Mouse (Mus musculus) stomach, postnatal 0 days (tissue): ENCODE data around the gene Pkn3. TPM values are rescaled to one million over a fixed set of nuclear protein-coding genes. Genes with fewer than 3 reads are reported as not detected.

Experiments used
- ATAC-seq: fragments of 200-750 bp; cut with Nextera tagmentation; 2 replicates; pipeline ENCODE4 v1.8.0; 2017; ENCODE audit not compliant: low FRiP score, low TSS enrichment
- DNase-seq: peaks from one replicate; pipeline ENCODE4 v3.0.0-alpha.2; 2016; ENCODE audit warnings: low spot score
- H3K27ac ChIP-seq: fragments of 300-500 bp; sonication (generic); replicated peaks from 2 replicates; pipeline ENCODE4 v1.5.1; 2014; ENCODE audit warnings: mild to moderate bottlenecking, control low read depth
- H3K27me3 ChIP-seq: fragments of 300-500 bp; sonication (generic); 2 replicates; pipeline ENCODE4 v1.6.1; 2014; ENCODE audit warnings: low read length; ENCODE audit not compliant: control insufficient read depth, insufficient read depth
- H3K36me3 ChIP-seq: fragments of 300-500 bp; sonication (generic); 2 replicates; pipeline ENCODE4 v1.6.1; 2014; ENCODE audit warnings: low read length, mixed read lengths; ENCODE audit not compliant: control insufficient read depth, insufficient read depth
- H3K4me1 ChIP-seq: fragments of 300-500 bp; sonication (generic); replicated peaks from 2 replicates; pipeline ENCODE4 v1.6.1; 2014; ENCODE audit warnings: antibody characterized with exemption; ENCODE audit not compliant: control insufficient read depth, insufficient read depth
- H3K4me2 ChIP-seq: fragments of 300-500 bp; sonication (generic); replicated peaks from 2 replicates; pipeline ENCODE4 v1.6.1; 2014; ENCODE audit warnings: low read depth, mild to moderate bottlenecking, control low read depth, moderate library complexity
- H3K4me3 ChIP-seq: fragments of 300-500 bp; sonication (generic); 2 replicates; pipeline ENCODE4 v1.5.1; 2014; ENCODE audit warnings: low read depth, low read length, control low read depth
- H3K9ac ChIP-seq: fragments of 300-500 bp; sonication (generic); 2 replicates; pipeline ENCODE4 v1.6.1; 2014; ENCODE audit warnings: mild to moderate bottlenecking, low read length, control low read depth, mixed read lengths
- H3K9me3 ChIP-seq: fragments of 300-500 bp; sonication (generic); 2 replicates; pipeline ENCODE4 v1.6.1; 2016; ENCODE audit warnings: low read length; ENCODE audit not compliant: control insufficient read depth
- CTCF ChIP-seq: IDR thresholded peaks from 2 replicates; pipeline ENCODE4 v1.5.1; 2016; ENCODE audit warnings: antibody characterized with exemption, low read depth, mild to moderate bottlenecking, moderate library complexity
- EP300 ChIP-seq: optimal IDR thresholded peaks from 2 replicates; pipeline ENCODE3; 2016; ENCODE audit warnings: antibody characterized with exemption
- WGBS: fragments of 180-500 bp; shearing (Covaris S2); extraction: QIAGEN DNeasy Blood & Tissue Kit; methylation state at CpG from one replicate; pipeline ENCODE4 v1.1.7; 2014; 5-methylcytosine and 5-hydroxymethylcytosine counted together
- polyA plus RNA-seq: library from polyadenylated mRNA; unstranded; fragments of >200 nt; fragmentation: Nextera tagmentation; extraction: Ambion mirVana; gene quantifications from 2 replicates; pipeline ENCODE4 v1.2.1, GENCODE M21; 2015

Pkn3 gene
- polyA plus RNA-seq, 1 experiment from 2014 or later, result 3.1 TPM

- H3K4me1 ChIP-seq, result peaks cover 2% of the 10 kb centered on the region; the same call in 1 of the 2 replicates
- ATAC-seq (peak; percentile 93), DNase-seq (peak; percentile 97)
- H3K4me2 ChIP-seq, result peak overlapping the region; percentile 81
- H3K4me3 ChIP-seq, result peak overlapping the region; percentile 62
- H3K27me3 ChIP-seq, result no peaks in the 10 kb centered on the region
- TF ChIP-seq CTCF, result no peak; the same call in 1 of the 2 replicates
- peak overlapping the region; percentile 92 for H3K9ac ChIP-seq
- H3K36me3 ChIP-seq, result no peaks in the 10 kb centered on the region
- under 1% methylated on average over 47 of the region's 101 CpGs for WGBS
- peak overlapping the region; percentile 99 for H3K27ac ChIP-seq
- no peaks in the 10 kb centered on the region for H3K9me3 ChIP-seq
These were observed 11.2 kb upstream of the Pkn3 start for GRCm38 (mm10) chr2:30066046-30066901.

GRCm38 (mm10) chr2:30067031-30067888 is 10.2 kb upstream of the Pkn3 start:
- no peak for TF ChIP-seq EP300
- TF ChIP-seq CTCF, result 0 out of 2 replicates have a peak, but pooled peaks have one; percentile 3
- WGBS, result under 1% methylated on average over 58 of the region's 69 CpGs

GRCm38 (mm10) chr2:30067962-30068361 is 9.5 kb upstream of the Pkn3 start:
- ATAC-seq, result no peak
- H3K27me3 ChIP-seq, result no peaks in the 10 kb centered on the region

More at GRCm38 (mm10) chr2:30067031-30067888, 10.2 kb upstream of the Pkn3 start:
- Histone ChIP-seq H3K9ac (peak overlapping the region; percentile 92), H3K9me3 (no peaks in the 10 kb centered on the region), H3K36me3 (no peaks in the 10 kb centered on the region), H3K4me3 (peak overlapping the region; percentile 62), H3K4me2 (peak overlapping the region; percentile 81), H3K4me1 (peaks cover 2% of the 10 kb centered on the region; the same call in 1 of the 2 replicates), H3K27me3 (no peaks in the 10 kb centered on the region), H3K27ac (peak overlapping the region; percentile 99)
- peak; percentile 5; the same call in 1 of the 2 replicates for ATAC-seq
- DNase-seq, result peak; percentile 59

DNA sequence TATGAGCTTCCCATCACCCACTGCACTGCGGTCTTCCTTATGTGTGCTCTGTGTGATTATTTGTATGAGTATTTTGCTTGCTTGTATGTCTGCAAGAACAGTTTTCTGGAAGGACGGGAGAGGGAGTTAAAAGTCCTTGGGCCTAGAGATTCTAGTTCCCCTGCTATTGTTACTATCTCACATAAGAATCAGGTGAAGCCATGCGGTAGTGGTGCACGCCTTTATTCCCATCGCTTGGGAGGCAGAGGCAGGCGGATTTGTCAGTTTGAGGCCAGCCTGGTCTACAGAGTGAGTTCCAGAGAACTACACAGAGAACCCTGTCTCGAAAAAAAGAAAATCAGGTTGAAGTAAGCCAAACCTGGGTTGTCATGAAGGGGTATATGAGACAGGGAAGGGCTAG is 4.6 kb upstream of the Pkn3 start:
- DNase-seq, result no peak
- no peak for ATAC-seq
- H3K4me2 ChIP-seq, result no peak overlapping the region
- no peak overlapping the region for H3K27ac ChIP-seq
- TF ChIP-seq CTCF (no peak), EP300 (no peak)
- peaks cover 3% of the 10 kb centered on the region; the same call in 1 of the 2 replicates for H3K36me3 ChIP-seq
- H3K9me3 ChIP-seq, result no peaks in the 10 kb centered on the region
- H3K27me3 ChIP-seq, result no peaks in the 10 kb centered on the region
- 72% methylated on average over 7 of the region's 7 CpGs for WGBS
- H3K4me1 ChIP-seq, result no peaks in the 10 kb centered on the region
- H3K9ac ChIP-seq, result no peak overlapping the region
- no peak overlapping the region for H3K4me3 ChIP-seq

More at GRCm38 (mm10) chr2:30067962-30068361, 9.5 kb upstream of the Pkn3 start:
- peaks cover 2% of the 10 kb centered on the region; the same call in 1 of the 2 replicates for H3K4me1 ChIP-seq
- WGBS, result 15% methylated on average over 7 of the region's 7 CpGs
- no peaks in the 10 kb centered on the region for H3K36me3 ChIP-seq
- peak overlapping the region; percentile 62 for H3K4me3 ChIP-seq
- no peak for DNase-seq
- no peak for TF ChIP-seq CTCF
- TF ChIP-seq EP300, result no peak
- no peak overlapping the region for H3K9ac ChIP-seq
- peak overlapping the region; percentile 81 for H3K4me2 ChIP-seq
- no peaks in the 10 kb centered on the region for H3K9me3 ChIP-seq
- no peak overlapping the region for H3K27ac ChIP-seq

- no peaks in the 10 kb centered on the region for H3K27me3 ChIP-seq
These were observed 4.2 kb upstream of the Pkn3 start for GRCm38 (mm10) chr2:30073285-30073684.

More at GRCm38 (mm10) chr2:30073285-30073684, 4.2 kb upstream of the Pkn3 start:
- H3K4me3 ChIP-seq, result no peak overlapping the region
- H3K36me3 ChIP-seq, result peaks cover 3% of the 10 kb centered on the region; the same call in 1 of the 2 replicates
- DNase-seq, result no peak
- no peak overlapping the region for H3K9ac ChIP-seq
- H3K9me3 ChIP-seq, result no peaks in the 10 kb centered on the region
- no peak overlapping the region for H3K4me2 ChIP-seq
- WGBS, result 79% methylated on average over 3 of the region's 3 CpGs
- no peak for ATAC-seq
- H3K4me1 ChIP-seq, result peaks cover 1% of the 10 kb centered on the region; the same call in 1 of the 2 replicates
- no peak overlapping the region for H3K27ac ChIP-seq
- TF ChIP-seq EP300 (no peak), CTCF (no peak)
